Mouse (Mus musculus): ENCODE data around the gene Muc2. TPM values are rescaled to one million over a fixed set of nuclear protein-coding genes. Genes with fewer than 3 reads are reported as not detected.

Muc2 gene
- total and polyA plus RNA-seq, 2 experiments from 2014 or later: 0.91 to 1.3 TPM

DNA sequence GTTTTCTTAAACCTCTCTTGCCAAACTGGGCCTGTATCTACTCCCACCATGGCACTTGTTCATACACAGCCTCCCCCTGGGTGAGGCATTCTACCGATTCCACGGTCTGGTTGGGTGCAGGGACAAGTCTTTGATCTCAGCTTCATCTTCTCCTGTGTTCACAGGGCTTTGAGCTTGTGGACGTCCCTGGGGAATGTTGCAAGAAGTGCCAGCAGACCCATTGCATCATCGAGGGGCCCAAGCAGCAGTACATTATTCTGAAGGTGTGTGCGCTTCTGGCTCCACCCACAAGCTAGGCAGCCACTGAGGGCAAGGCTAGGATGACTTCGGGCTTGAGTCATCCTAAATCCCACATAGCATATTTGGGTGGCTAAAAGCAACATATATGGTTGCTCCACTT is 62.4 kb downstream of the Muc2 start:
- H3K9me3 ChIP-seq (ENCODE audit: low read length): no peaks in the 10 kb centered on the region
- H3K4me2 ChIP-seq (ENCODE audit: low read depth, low read length): no peak overlapping the region
- ATAC-seq (no peak), DNase-seq (ENCODE audit: low spot score) (no peak)
- no peaks in the 10 kb centered on the region for H3K36me3 ChIP-seq (ENCODE audit: insufficient read depth, low read length)
- no peak overlapping the region for H3K27ac ChIP-seq
- no peaks in the 10 kb centered on the region for H3K27me3 ChIP-seq (ENCODE audit: insufficient read depth, low read length)
- TF ChIP-seq CTCF (IDR thresholded peaks at IDR 0.05; ENCODE audit: low read depth): no peak
- no peak overlapping the region for H3K9ac ChIP-seq (replicated peaks; ENCODE audit: low read length)
- H3K4me1 ChIP-seq (ENCODE audit: insufficient read depth, low read length): no peaks in the 10 kb centered on the region
- no peak overlapping the region for H3K4me3 ChIP-seq (ENCODE audit: low read length)
- 87% methylated on average over 6 of the region's 6 CpGs for WGBS

DNA sequence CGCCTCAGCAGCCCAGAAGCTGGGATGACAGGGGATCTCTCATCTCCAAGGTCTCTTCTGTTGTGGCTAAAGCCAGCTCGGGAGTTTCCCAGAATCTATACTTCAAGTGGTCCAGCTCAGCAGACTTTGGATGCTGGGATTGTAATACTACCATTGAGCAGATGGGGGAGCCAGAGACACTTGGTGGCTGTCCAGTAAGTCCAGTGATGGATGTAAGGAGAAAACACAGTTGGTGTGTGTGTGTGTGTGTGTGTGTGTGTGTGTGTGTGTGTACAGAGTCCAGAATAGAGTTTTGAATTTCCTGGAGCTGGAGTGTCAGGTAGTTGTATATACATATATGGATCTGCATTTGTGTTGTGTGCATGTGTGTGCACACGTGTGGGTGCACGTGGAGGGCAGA is 65.7 kb downstream of the Muc2 start:
- Histone ChIP-seq H3K4me2 (ENCODE audit: low read depth, low read length) (no peak overlapping the region), H3K27ac (no peak overlapping the region), H3K4me3 (ENCODE audit: low read length) (no peak overlapping the region), H3K9ac (replicated peaks; ENCODE audit: low read length) (no peak overlapping the region), H3K9me3 (ENCODE audit: low read length) (no peaks in the 10 kb centered on the region), H3K27me3 (ENCODE audit: insufficient read depth, low read length) (no peaks in the 10 kb centered on the region), H3K4me1 (ENCODE audit: insufficient read depth, low read length) (no peaks in the 10 kb centered on the region), H3K36me3 (ENCODE audit: insufficient read depth, low read length) (no peaks in the 10 kb centered on the region)
- DNase-seq (ENCODE audit: low spot score) (peak; percentile 87), ATAC-seq (peak; percentile 66)
- peak; percentile 94 for TF ChIP-seq CTCF (IDR thresholded peaks at IDR 0.05; ENCODE audit: low read depth)
- 47% methylated on average over 4 of the region's 4 CpGs for WGBS

DNA sequence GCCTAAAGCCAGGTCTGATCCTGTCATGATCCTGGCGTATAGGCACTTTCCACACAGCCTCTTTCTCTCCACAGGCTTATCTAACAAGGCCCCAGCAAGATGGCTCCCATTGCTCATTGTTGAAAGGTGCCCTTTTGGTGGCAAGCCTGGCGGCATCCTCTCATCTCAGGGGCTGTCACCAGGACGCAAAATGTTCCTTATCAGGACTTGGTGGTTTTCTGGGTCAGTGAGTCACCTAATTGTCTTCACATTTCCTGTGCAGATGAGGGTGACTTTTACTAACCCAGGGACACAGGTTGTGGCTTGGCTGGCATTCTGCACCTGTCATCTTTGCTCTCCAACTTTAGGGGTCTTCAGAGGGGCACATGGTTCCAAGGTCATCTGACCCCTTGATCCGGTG is 68.2 kb downstream of the Muc2 start:
- Histone ChIP-seq H3K9ac (replicated peaks; ENCODE audit: low read length) (no peak overlapping the region), H3K4me3 (ENCODE audit: low read length) (no peak overlapping the region), H3K27ac (no peak overlapping the region), H3K27me3 (ENCODE audit: insufficient read depth, low read length) (no peaks in the 10 kb centered on the region), H3K9me3 (ENCODE audit: low read length) (no peaks in the 10 kb centered on the region), H3K36me3 (ENCODE audit: insufficient read depth, low read length) (no peaks in the 10 kb centered on the region), H3K4me2 (ENCODE audit: low read depth, low read length) (no peak overlapping the region), H3K4me1 (ENCODE audit: insufficient read depth, low read length) (no peaks in the 10 kb centered on the region)
- 75% methylated on average over 4 of the region's 4 CpGs for WGBS
- ATAC-seq: no peak
- TF ChIP-seq CTCF (IDR thresholded peaks at IDR 0.05; ENCODE audit: low read depth): no peak
- no peak for DNase-seq (ENCODE audit: low spot score)

- Histone ChIP-seq H3K4me2 (ENCODE audit: low read depth, low read length) (no peak overlapping the region), H3K4me3 (ENCODE audit: low read length) (no peak overlapping the region), H3K9me3 (ENCODE audit: low read length) (no peaks in the 10 kb centered on the region), H3K27ac (no peak overlapping the region), H3K9ac (replicated peaks; ENCODE audit: low read length) (no peak overlapping the region), H3K4me1 (ENCODE audit: insufficient read depth, low read length) (no peaks in the 10 kb centered on the region), H3K27me3 (ENCODE audit: insufficient read depth, low read length) (no peaks in the 10 kb centered on the region), H3K36me3 (ENCODE audit: insufficient read depth, low read length) (no peaks in the 10 kb centered on the region)
- TF ChIP-seq CTCF (IDR thresholded peaks at IDR 0.05; ENCODE audit: low read depth): no peak
- ATAC-seq (no peak), DNase-seq (ENCODE audit: low spot score) (no peak)
- WGBS: 88% methylated on average over 3 of the region's 3 CpGs
These were observed 80.4 kb downstream of the Muc2 start for GRCm38 (mm10) chr7:141770521-141770920.

DNA sequence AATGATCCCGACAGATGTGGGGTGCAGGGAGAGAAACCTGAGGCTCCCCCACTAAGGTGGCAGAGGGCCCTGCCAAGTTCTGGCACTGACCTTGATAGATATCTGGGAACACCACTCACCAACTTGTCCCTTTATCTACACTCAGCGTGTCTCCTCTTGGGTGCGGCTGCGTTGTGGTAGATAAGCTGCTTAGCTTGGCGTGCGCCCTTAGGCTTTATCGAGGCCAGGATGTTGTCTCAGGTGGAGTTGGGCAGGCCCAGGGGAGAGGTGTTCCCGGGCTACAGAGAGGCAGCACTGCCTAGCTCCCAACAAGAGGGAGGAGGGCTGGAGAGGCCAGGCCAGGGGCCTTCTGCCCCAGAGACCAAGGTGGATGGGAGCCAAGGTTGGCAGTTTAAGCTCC is 80.8 kb downstream of the Muc2 start:
- no peaks in the 10 kb centered on the region for H3K4me1 ChIP-seq (ENCODE audit: insufficient read depth, low read length)
- H3K27me3 ChIP-seq (ENCODE audit: insufficient read depth, low read length): no peaks in the 10 kb centered on the region
- DNase-seq (ENCODE audit: low spot score) (no peak), ATAC-seq (no peak)
- WGBS: 82% methylated on average over 8 of the region's 8 CpGs
- no peak overlapping the region for H3K9ac ChIP-seq (replicated peaks; ENCODE audit: low read length)
- TF ChIP-seq CTCF (IDR thresholded peaks at IDR 0.05; ENCODE audit: low read depth): no peak
- no peak overlapping the region for H3K27ac ChIP-seq
- no peaks in the 10 kb centered on the region for H3K9me3 ChIP-seq (ENCODE audit: low read length)
- H3K4me2 ChIP-seq (ENCODE audit: low read depth, low read length): no peak overlapping the region
- no peak overlapping the region for H3K4me3 ChIP-seq (ENCODE audit: low read length)
- no peaks in the 10 kb centered on the region for H3K36me3 ChIP-seq (ENCODE audit: insufficient read depth, low read length)

DNA sequence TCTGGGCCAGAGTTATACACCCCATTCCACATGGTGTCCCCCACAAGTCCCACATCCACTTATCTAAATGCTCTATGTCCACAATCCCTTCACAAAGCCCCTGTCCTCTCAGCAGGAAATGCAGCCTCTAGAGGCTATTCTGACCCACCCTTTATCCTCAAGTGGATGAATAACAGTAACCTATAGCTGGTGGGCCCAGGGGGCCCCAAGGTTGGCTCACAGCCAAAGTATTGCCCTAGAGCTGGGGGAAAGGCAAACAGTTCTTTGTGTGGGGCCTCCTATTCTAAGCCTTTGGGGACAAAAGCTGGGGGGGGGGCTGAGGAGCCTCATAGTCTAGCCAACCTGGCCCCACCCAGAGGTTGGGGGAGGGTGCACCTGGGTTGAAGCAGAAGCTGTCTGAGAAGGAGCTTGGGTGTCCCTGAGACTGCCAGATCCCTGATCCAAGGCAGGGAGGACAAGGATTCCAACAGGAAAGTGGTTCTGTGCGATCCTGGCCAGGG is 82.0 kb downstream of the Muc2 start:
- ATAC-seq (no peak), DNase-seq (ENCODE audit: low spot score) (no peak)
- Histone ChIP-seq H3K9me3 (ENCODE audit: low read length) (no peaks in the 10 kb centered on the region), H3K36me3 (ENCODE audit: insufficient read depth, low read length) (no peaks in the 10 kb centered on the region), H3K4me3 (ENCODE audit: low read length) (no peak overlapping the region), H3K9ac (replicated peaks; ENCODE audit: low read length) (no peak overlapping the region), H3K4me1 (ENCODE audit: insufficient read depth, low read length) (no peaks in the 10 kb centered on the region), H3K27me3 (ENCODE audit: insufficient read depth, low read length) (no peaks in the 10 kb centered on the region), H3K27ac (no peak overlapping the region), H3K4me2 (ENCODE audit: low read depth, low read length) (no peak overlapping the region)
- no peak for TF ChIP-seq CTCF (IDR thresholded peaks at IDR 0.05; ENCODE audit: low read depth)
- WGBS: 65% methylated on average over 1 of the region's 1 CpGs

- Histone ChIP-seq H3K27ac (no peak overlapping the region), H3K4me1 (ENCODE audit: insufficient read depth, low read length) (no peaks in the 10 kb centered on the region), H3K9me3 (ENCODE audit: low read length) (no peaks in the 10 kb centered on the region), H3K36me3 (ENCODE audit: insufficient read depth, low read length) (no peaks in the 10 kb centered on the region), H3K9ac (replicated peaks; ENCODE audit: low read length) (no peak overlapping the region), H3K4me3 (ENCODE audit: low read length) (no peak overlapping the region), H3K27me3 (ENCODE audit: insufficient read depth, low read length) (no peaks in the 10 kb centered on the region), H3K4me2 (ENCODE audit: low read depth, low read length) (no peak overlapping the region)
- no peak for ATAC-seq
- 92% methylated on average over 2 of the region's 2 CpGs for WGBS
- TF ChIP-seq CTCF (IDR thresholded peaks at IDR 0.05; ENCODE audit: low read depth): no peak
- no peak for DNase-seq (ENCODE audit: low spot score)
These were observed 84.7 kb downstream of the Muc2 start for GRCm38 (mm10) chr7:141774855-141775254.
